Mouse (Mus musculus) megakaryocyte, adult 5-6 weeks (primary cell): ENCODE data around the gene Gpc6. TPM values are rescaled to one million over a fixed set of nuclear protein-coding genes. Genes with fewer than 3 reads are reported as not detected.

ENCODE experiments used
- ATAC-seq: 2 replicates; pipeline ENCODE4 v1.8.0; 2016; ENCODE audit warnings: mild to moderate bottlenecking, inconsistent platforms; ENCODE audit not compliant: poor library complexity, severe bottlenecking
- total RNA-seq, 2 experiments: library from RNA; stranded (forward) in 1 of 2; stranded (reverse) in 1 of 2; fragments of 153-499, 151-499 nt in 1 of 2; fragments of 221-1000, 200-1000 nt in 1 of 2; gene quantifications; 2 replicates each; pipeline versions ENCODE4 v1.2.3 to v1.2.4; 2015 to 2017

Gene Gpc6
- total RNA-seq, 2 experiments from 2014 or later = 0.07 TPM; not detected in 1

- ATAC-seq = no peak
These were observed 130.0 kb downstream of the Gpc6 start for GRCm38 (mm10) chr14:117055134-117055533.

GRCm38 (mm10) chr14:117061078-117061477 lies 136.0 kb downstream of the Gpc6 start:
- no peak for ATAC-seq

- ATAC-seq = no peak
These were observed 136.4 kb downstream of the Gpc6 start for GRCm38 (mm10) chr14:117061527-117061926.

- ATAC-seq = no peak
These were observed 143.1 kb downstream of the Gpc6 start for GRCm38 (mm10) chr14:117068179-117068578.

- no peak for ATAC-seq
These were observed 145.5 kb downstream of the Gpc6 start for GRCm38 (mm10) chr14:117070470-117071085.

- no peak for ATAC-seq
These were observed 168.5 kb downstream of the Gpc6 start for GRCm38 (mm10) chr14:117093586-117093985.

GRCm38 (mm10) chr14:117106900-117107299 lies 181.8 kb downstream of the Gpc6 start:
- no peak for ATAC-seq

- no peak for ATAC-seq
These were observed 188.0 kb downstream of the Gpc6 start for GRCm38 (mm10) chr14:117113153-117113552.

- no peak for ATAC-seq
These were observed 196.9 kb downstream of the Gpc6 start for GRCm38 (mm10) chr14:117122036-117122435.

GRCm38 (mm10) chr14:117130334-117130733 lies 205.2 kb downstream of the Gpc6 start:
- no peak for ATAC-seq

- peak; percentile 3; the same call in 1 of the 2 replicates for ATAC-seq
These were observed 206.2 kb downstream of the Gpc6 start for GRCm38 (mm10) chr14:117131324-117131723.

GRCm38 (mm10) chr14:117141077-117141848 lies 216.1 kb downstream of the Gpc6 start:
- ATAC-seq = no peak

- ATAC-seq = no peak
These were observed 221.0 kb downstream of the Gpc6 start for GRCm38 (mm10) chr14:117146089-117146488.

GRCm38 (mm10) chr14:117146665-117147064 lies 221.6 kb downstream of the Gpc6 start:
- ATAC-seq = no peak

- ATAC-seq = no peak
These were observed 226.5 kb downstream of the Gpc6 start for GRCm38 (mm10) chr14:117151621-117152020.

GRCm38 (mm10) chr14:117155884-117156465 lies 230.9 kb downstream of the Gpc6 start:
- ATAC-seq = no peak

- ATAC-seq = no peak
These were observed 232.3 kb downstream of the Gpc6 start for GRCm38 (mm10) chr14:117157426-117157825.

GRCm38 (mm10) chr14:117166350-117166749 lies 241.2 kb downstream of the Gpc6 start:
- ATAC-seq = no peak

GRCm38 (mm10) chr14:117193364-117193763 lies 268.2 kb downstream of the Gpc6 start:
- ATAC-seq = no peak

- ATAC-seq = no peak
These were observed 276.9 kb downstream of the Gpc6 start for GRCm38 (mm10) chr14:117202012-117202411.

GRCm38 (mm10) chr14:117203960-117204359 lies 278.8 kb downstream of the Gpc6 start:
- ATAC-seq = peak; percentile 93

- ATAC-seq = no peak
These were observed 289.3 kb downstream of the Gpc6 start for GRCm38 (mm10) chr14:117214373-117214772.
